Mouse (Mus musculus): ENCODE data around the gene Hapln4.

Hapln4 gene

DNA sequence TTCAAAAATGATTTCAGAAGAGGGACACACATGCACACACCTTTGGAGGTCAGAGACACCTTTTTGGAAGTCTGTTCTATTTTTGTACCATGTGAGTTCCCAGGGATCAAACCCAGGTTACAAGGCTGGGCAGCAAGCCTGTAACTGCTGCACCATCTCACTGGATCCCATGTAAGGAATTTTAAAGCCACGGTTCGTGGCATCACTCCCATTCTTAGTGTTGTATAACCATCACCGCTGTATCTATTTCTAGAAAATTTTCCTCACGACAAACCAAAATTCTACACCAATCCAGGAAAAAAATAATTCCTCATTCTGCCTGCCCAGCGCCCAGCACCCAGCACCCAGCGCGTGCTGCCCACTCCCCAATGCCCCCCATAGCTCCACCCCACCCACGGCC is 16.0 kb downstream of the Hapln4 start:
- DNase-seq (ENCODE audit: low spot score in 2 of 2): no peak

DNA sequence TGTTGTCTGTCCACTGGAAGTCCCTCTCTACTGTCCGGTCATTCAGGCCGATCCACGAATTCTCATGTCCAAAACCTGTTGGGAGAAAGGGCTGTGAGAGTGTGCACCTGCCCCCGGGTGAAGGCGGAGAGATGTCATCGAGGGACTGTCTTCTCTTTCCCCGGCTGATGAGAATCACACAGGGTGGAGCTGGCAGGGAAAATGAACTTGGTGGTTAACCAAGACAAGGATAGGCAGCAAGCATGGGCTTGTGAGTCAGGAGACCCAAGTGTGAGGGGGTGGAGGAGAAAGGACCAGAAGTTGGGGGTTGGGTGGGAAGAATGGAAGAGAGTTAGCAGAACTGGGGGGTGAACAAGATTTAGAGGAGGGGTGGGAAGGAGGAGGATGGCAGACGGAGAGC is 17.0 kb downstream of the Hapln4 start:
- no peak for DNase-seq (ENCODE audit: low spot score in 2 of 2)

DNA sequence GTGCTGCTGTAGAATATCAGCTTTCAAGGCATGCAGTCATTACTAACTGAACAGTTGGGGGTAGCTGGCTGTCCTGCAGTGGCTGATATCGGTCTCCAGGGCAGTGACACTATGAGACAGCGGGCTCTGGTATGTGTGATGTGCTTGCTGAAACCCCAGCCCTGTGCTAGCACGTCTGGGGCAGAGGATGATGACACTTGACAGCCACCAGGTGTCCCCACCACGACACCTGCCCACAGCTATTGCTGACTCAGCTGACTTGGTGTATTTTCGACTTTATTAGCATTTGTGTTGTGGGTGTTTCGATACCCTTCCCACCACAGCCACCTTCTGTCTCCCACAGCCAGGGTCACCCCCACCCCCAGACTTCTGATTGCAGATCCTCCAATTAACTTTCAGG is 21.2 kb downstream of the Hapln4 start:
- no peak for DNase-seq (ENCODE audit: low spot score in 2 of 2)

DNA sequence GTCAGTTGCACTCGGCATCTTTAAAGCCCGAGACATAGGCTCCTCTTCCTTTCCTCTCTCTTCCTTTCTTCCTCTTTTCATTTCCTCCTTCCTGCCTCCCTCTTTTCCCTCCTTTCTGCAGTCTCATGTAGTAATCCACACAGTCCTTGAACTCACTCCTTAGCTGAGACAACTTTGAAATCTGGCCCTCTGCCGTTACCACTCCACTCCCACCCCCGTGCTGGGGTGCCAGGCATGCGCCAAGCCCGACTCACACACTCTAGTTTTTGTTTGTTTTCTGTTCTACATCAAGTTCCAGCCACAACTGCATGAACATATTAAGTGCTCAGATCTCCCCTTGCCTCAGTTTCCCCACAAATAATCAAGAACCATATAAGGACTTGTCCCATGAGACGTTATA is 21.7 kb downstream of the Hapln4 start:
- DNase-seq (ENCODE audit: low spot score in 2 of 2): no peak

DNA sequence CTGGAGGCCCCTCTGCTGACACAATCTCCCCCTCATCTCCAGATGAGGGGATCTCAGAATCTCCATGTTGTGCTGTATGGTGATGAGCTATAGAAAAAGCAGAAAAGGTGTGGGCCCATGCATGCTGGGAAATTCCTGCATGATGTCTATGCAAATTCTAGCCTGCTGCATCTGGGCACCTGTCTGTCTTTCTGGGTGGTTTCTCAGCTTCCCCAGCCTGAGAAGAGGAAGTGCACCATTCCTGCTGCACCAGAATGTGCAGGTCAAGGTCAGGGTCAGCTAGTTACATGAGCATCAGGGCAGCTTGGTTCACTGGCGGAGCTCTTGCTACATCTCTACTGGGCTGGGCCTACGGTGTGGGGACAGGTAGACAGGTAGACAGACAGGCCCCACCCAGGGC is 27.2 kb downstream of the Hapln4 start:
- no peak for DNase-seq (ENCODE audit: low spot score in 2 of 2)

DNA sequence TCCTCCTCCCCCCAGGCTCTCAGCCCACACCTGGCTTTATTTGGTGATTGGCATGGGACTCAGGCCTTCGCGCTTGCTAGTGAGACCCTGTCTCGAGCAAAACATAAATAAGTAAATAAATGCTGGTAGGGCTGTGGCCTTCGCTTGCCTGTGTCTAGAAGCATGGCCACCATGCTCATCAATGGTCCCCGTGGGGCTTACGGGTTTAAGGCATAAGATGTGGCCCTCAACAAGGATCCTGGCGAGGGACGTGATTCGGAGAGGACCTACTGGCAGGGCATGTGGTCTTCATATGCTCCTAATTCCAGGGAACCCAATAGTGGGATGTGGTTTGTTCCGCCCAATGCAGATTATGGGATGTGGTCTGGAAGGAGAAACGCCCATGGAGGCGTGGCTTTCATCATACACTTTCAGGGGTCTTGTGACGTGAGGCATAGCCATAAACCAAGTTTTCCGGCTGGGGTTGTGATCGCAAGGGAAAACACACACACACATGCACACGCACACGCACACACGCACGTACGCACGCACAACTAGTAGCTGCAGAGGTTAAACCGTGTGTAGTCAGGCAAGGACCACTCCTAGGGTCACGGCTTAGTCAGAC is 28.0 kb downstream of the Hapln4 start:
- no peak for DNase-seq (ENCODE audit: low spot score in 2 of 2)

DNA sequence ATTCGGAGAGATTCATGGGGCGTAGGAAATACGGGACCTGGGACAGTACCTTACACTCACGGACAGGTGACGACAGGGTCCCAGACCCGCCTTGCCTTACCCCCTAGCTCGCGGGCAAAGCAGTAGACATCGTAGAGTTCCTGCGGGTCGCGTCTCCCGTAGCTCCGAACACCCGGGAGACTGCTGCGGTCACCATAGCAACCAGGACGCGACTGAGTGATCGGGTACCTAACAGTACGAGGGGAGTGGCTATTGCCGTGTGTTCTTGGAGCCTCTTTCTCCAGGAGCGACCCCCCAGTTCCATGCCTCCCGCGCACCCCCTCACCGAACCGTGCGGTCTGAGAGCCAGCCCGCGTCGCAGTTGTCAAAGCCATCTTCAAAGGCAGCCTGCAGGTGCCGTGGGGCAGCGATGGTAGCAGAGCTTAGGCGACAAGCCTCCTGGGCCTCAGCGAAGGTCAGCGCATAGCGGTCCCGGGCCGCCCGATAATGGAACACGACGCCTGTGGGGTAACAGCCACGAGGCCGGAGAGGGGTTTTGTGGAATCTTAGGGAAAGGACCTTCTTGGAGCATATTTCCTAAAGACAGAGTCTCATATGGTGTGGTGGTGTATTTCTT is 29.3 kb downstream of the Hapln4 start:
- no peak for DNase-seq (ENCODE audit: low spot score in 2 of 2)

DNA sequence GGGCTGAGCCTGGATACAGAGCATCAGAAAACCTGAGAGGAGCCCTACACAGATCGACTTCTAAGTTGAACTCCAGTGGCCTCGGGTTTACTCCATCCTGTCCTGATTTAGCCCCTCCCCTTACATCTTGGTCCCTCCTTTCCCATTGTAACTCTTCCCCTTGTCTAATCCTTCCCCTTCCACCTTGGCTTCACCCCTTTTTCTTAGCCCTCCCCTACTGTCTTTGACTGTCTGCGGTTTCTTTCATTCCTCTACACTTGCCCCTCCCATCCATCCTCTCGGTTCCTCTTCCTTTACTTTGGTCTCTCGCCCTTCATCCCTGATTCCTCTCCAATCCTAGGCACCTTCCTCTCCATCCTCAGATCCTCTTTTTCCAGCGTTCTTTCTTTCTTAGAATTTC is 31.2 kb downstream of the Hapln4 start:
- no peak for DNase-seq (ENCODE audit: low spot score in 2 of 2)

DNA sequence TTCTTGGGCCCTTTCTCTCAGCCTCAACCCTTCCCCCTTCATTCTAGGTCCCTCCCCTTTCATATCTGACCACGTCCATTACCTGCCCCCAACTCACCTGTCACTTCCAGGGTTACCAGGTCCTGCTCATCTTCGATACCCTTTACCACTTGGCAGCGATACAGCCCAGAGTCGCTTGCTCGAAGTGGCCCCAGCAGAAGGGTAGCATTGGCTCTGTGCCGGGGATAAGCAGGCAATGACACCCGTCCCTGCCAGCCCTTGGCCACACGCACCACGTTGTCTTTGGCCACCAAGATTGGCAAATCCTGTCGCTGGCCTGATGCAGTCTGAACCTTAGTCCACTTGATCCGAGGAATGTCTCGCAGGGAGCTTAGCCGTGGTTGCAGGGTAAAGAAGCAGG is 31.6 kb downstream of the Hapln4 start:
- no peak for DNase-seq (ENCODE audit: low spot score in 2 of 2)

DNA sequence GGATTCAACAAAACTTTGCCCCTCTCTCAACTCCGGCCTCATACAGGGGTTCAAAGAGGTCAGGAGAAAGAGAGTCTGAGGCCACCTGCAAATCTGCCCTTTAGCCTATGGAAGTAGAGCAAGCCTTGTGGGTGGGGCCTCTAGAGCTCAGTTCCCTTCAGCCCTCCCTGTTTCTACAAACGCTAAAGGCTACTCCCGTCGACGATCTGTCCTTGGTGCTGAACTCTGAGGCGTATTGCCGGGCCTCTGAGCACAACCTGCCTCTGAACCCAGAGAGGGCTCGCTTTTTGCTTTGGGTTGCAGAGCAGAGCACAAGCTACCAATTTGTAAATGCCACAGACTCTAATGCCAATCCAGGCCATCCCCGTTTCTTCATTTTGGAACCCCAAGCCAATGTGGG is 34.4 kb downstream of the Hapln4 start:
- no peak for DNase-seq (ENCODE audit: low spot score in 2 of 2)

DNA sequence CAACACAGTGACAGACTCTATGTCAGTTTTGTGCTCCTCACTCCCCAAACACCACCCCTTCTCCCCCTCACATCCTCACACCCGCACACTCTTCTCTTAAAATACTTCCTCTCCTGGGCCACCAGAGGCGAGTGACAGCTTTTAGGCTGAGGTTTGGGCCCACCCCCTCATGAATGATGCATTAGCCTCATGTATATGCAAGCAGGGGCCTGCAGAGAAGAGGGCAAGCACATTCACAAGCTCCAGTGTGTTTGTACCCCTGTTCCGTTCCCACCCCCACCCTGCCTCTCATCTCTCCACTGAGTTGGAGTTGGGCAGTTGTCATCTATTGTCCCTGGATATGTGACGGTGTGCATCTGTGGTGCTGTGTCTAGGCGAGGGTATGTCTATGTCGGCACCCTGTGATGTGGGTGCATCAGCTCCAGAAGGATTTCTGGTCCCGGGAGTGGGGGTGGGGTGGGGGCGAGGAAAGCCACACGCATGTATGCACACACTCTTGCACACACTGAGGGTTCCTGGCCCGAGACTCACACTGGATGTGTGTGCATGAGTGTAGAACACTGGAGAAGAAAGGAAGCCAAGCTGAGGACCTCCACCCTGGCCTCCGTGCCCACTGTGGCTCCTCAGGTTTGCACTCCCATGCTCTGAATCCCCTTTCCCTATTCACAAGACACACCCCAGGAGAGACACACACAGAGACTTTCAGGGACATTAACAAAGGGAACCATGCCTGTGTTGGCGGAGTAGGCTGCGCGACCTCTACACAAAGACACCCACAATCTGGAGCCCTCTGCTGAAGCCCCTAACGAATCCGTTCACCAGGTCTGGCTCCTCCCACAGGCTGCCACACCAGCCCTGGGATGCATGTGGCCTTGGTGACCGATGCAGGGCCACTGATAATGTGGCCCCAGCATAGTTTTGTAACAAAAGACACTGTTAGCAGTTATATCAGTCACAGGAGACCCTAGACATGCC is 35.8 kb downstream of the Hapln4 start:
- DNase-seq (ENCODE audit: low spot score in 2 of 2): peak; percentile 70 to 86

DNA sequence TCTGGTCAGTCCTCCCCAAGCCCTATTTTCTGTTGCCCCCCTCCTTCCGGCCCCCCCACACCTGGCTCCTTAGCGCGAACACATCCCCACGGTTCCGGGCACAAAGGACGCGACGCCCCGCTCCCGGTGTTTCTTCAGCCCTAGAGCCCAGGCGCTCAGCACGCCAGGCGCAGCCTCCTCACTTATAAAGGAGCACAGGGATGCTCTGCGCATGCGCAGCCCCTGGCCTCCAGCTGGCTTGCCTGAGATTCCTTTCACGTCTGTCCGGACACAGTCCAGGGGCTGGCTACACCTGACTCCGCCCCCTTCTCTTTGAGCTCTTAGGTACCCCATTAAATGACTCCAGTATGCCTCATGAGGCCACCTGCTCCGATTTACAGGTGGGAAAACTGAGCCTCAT is 37.4 kb downstream of the Hapln4 start, which contains the start of gene Ncan:
TSS of gene Ncan (minus strand) at position 207 of the 400 bp plus-strand sequence.
- DNase-seq (ENCODE audit: low spot score in 2 of 2): peak; percentile 88 to 89

DNA sequence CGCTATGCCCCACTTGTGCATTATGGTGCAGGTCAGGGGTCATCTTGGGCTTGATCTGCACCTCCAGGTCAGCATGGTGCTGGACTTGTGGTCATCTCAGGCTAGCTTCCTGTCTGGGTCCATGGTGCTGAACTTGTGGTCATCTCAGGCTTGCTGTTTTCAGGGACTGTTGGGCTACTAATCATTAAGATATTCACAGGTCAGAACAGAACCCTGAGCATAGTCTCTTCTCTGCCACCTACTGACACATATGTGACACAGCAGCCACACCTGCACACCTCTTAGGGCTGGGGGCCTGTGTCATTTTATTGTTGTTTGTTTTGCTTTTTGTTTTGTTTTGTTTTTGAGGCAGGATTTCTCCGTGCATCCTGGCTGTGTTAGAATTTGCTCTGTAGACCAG is 39.6 kb downstream of the Hapln4 start:
- no peak for DNase-seq (ENCODE audit: low spot score in 2 of 2)

DNA sequence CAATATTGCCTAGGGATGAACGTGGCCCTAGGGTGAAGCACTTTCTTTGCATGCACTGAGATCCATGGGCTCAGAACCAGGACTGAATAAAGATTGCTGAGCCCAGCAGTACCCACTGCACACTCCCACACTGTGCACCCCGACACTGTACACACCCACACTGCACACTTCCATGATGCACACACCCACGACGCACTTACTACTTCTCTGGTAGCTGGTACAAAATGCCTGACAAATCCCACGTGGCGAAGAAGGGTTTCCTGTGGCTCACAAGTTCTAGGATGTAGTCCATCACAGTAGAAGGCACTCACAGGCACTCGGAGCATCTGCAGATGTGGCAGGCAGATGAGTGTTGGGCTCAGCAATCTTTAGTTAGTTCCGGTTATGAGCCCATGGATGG is 41.7 kb downstream of the Hapln4 start:
- no peak for DNase-seq (ENCODE audit: low spot score in 2 of 2)

DNA sequence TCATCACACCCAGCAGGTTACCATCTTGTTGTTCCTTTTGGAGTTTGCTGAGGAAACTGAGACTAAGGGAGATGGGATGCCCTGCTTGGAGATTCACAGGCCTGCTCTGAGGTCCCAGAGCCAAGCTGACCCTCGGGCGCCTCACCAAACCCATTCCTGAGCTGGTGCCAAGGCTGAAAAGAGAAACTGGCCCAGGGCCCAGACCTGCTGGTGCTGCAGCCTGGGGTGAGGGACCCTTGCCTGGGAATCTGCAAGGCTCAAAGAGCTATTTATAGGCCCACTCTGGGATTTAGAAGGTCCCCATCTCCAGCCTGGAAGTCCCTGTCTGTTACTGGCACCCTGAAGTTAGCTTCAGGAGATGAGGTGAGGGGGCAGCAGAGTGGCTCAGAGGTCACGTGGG is 45.2 kb downstream of the Hapln4 start:
- peak; percentile 61 to 74 for DNase-seq (ENCODE audit: low spot score in 2 of 2)

DNA sequence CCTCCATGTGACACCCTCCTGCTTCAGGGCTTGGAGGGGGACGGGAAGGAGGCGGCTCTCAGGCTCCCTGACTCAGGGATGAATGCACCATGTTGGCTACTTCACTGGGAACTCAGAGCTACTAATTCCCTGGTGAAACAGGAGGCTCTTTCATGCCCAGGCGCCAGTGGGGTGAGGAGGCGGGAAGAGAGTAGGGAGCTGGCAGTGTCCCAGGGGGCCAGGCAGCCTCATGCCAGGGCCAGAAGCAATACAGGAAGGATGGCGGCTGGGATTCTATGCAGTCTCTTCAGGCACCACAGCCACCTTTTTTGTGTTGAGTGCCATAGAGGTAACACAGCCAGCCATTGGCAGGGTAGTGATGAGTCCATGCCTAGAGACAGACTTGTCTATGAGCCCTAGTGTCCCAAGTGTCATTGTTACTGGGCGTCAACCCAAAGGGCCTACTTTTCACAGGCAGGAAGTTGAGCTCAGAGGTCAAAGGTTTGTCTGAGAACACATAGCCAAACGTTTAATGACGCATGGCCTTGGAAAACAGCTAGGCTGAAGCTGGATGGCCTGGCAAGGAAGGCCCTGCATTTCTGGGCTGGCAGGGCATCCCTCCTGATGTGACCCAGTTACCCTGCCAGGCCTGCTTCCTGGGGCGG is 46.2 kb downstream of the Hapln4 start:
- DNase-seq (ENCODE audit: low spot score in 2 of 2): peak; percentile 76 to 86

DNA sequence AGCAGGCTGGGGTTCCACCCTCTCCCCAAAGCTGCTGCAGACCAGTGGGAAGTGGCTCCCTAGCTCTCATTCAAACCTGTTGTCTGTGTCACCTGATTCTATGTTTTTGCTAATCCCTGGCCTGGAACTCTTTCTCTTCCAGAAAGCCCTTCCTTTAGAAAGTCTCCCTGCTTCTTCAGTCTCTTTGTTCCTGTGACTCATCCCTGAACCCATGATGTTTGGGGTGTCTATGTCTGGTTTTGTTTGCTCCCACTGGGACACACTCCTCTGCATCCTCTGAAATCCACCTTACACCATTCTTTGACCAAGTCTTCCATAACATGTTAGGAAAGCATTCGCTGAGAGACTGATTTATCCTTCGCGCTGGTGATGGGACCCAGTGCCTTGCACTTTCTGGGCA is 46.8 kb downstream of the Hapln4 start:
- DNase-seq (ENCODE audit: low spot score in 2 of 2): no peak

DNA sequence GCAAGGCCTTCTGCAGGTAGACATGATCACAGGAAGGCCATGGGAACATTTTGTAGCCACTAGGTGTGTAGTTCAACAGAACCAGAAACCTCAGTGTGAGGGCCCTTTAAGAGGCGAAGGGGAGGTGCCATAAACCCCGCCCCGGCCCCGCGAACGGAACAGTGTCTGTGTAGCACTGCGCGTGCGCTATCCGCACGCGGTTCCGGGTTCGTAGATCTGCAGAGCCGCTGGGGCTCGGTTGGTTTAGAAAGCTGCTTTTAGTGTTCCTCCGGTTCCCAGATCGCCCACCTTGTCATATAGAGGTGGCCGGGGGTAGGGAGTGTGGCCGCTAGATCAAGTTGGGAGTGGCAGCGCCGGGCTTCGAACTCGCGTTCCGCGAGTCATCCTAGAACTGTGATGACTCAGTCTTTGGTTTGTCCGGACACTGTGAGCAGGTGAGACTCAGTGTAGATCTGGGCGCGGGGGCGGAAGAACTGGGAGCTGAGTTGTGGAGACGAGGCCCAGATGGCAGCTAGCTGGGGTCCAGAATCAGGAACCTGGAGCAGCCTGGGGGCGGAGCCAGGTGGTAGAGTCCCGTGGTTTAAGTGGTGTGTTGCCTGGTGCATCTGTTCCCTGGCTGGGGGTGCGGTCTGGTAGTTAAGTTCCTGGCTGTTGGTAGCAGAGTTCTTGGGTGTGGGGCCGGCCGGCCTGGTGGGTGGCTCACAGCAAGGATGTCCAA is 48.1 kb downstream of the Hapln4 start, which contains the start of gene Nr2c2ap:
TSS of gene Nr2c2ap (plus strand) at position 168 of the 718 bp plus-strand sequence.
- DNase-seq (ENCODE audit: low spot score in 2 of 2): peak; percentile 63 to 74

DNA sequence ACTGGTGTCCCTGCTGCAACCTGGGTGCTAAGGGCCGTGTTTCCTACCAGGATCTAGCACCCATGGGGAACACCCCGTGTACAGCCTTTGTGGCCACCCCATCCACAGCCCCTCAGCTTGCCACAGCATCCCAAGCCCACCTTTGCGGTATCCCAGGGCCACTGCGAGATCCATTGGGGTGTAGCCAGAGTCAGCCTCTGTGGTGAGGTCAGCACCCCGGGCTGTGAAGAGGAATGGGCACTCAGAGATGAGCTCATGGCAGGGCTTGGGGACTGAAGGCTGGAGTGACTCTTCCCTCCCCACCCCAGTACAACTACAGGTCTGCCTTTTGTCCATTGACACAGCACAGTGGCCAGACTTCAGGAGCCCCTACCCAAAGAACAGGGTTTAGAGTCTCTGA is 50.8 kb downstream of the Hapln4 start:
- no peak for DNase-seq (ENCODE audit: low spot score in 2 of 2)

DNA sequence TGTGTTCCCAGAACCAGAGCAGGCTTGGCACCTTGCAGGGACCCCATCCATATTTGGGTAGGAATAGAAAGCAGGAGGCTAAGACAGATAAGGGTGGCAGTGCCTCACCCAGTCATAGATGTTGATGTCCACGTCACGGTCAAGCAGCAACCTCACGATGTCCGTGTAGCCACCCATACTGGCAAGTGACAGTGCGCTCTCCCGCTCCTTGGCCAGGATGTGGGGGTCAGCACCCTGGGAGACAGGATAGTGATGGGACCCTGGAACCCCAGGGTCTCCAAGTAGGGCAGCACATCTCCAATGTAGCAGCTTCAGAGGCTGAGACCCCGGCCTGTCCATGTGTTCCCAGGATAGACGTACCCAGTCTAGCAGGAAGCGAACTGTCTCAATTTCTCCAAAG is 51.7 kb downstream of the Hapln4 start:
- no peak for DNase-seq (ENCODE audit: low spot score in 2 of 2)

DNA sequence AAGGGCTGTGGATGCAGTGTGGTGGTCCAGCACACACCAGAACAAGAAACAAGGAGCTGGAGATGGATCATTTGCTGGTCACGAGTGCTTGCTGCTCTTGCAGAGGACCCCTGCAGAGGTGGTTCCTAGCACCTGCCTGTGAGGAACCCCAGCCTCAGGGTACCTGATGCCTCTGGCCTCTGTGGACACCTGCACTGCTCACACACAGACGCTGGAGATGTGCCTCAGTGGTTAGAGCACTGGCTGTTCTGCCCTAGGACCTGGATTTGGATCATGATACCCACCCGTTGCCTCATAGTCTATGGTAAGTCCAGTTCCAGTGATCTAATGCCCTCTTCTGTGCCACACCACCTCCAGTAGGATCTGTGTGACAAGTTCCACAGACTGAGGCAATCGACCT is 53.3 kb downstream of the Hapln4 start:
- no peak for DNase-seq (ENCODE audit: low spot score in 2 of 2)
